Mouse (Mus musculus): ENCODE results near the gene Uckl1.
A peak's percentile ranks its signal among the peaks of the same experiment; 100 is the strongest.

Gene Uckl1

DNA sequence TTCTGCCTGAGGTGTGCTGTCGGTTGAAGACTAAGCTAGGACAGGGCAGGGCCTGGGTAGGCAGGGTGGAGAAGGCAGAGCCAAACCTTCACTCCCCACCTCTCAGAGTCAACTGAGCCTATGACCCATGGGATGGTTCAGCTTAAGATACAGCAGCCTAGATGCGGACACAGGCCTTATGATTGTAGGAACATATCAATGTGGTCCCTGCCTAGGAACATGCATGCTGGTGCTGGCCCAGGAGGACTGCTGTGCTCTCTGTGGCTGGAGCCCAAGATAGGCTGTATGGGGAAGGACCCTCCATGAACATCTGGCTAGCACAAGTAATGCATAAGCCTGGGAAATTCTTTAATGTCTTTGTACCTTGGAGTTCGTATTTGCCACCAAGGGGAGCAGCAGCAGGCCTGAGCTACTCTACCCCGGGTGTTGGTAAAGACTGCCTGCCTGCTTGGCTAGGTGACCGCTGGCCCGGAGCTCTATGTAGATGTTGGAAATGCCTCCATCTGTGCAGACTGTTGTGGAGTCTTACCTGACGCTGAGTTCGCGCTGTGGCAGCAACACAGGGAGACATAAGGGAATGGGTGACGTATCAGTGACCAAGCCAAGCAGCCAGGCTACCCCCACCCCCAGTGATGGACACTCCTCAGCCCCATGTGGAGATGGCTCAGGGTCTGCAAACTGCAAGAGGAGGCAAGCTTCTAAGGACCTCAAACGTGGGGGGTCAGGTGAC lies 12.6 kb downstream of the Uckl1 start:
- no peak for DNase-seq

DNA sequence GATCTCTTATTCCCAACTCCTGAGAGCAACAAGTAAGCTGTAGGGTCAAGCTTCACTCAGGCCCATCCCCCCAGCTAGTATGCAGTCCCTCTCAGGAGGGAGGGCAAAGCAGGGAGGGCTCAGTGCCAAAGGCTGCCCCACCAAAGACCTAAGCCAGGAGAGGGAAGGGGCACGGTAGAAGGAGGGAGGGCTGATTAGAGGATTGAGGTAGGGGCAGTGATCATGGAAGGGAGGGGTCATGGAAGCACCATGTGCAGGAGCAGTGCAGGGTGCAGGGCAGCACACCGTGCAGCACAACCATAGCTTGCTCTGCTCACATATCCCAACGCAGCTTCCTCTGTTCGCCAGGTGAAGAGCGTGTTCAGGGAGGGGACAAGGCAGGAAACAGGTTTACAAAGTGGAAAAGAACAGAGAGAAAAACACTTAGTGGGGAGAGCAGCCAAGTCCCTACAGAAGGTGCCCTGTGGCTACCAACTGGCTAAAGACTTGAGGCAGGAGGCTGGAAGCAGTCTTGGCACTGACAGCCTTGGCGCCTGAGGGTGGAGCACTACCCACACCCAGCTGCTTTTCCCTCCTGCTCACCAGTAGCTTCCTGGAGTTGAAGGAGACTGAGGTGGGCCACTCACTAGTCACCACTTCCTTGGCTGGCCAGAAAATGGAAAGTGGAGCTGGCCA lies 13.6 kb downstream of the Uckl1 start:
- DNase-seq, result no peak

DNA sequence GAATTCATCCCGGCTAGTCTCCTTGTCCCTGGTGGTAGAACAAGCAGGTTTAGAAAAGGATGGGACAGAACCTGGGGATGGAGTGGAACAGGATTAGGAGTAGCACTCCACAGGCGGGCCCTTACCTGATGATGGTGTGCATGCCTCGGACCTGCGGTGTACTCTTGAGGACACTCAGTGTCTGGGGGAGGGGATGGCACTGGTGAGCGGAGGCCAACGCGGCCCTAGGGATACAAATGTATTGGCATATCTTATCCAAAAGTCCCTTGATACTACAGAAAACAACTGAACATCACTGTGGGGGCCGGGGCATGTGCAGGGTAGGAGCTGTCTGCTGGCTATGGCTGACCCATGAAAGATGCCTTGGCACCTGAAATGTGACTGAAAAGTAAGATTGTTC lies 14.3 kb downstream of the Uckl1 start:
- no peak for DNase-seq

DNA sequence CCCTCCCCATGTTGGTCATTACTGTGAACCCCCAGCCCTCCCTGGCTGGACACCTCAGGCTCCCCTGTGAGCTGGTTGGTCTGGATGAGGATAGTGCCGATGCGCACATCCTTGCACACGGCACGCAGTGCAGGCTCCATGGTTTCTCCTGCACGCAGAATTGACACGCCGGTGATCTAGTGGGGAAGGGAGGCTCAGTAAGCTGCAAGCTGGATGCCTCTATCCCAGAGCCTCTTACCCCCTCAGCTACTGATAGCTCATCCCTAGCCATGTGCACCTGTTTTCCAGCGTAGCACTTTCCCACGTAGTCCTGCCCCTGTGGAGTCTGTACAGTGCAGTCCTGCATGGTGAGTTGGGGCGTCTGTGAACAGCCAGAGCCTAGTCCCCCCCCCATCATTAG lies 14.8 kb downstream of the Uckl1 start:
- no peak for DNase-seq

DNA sequence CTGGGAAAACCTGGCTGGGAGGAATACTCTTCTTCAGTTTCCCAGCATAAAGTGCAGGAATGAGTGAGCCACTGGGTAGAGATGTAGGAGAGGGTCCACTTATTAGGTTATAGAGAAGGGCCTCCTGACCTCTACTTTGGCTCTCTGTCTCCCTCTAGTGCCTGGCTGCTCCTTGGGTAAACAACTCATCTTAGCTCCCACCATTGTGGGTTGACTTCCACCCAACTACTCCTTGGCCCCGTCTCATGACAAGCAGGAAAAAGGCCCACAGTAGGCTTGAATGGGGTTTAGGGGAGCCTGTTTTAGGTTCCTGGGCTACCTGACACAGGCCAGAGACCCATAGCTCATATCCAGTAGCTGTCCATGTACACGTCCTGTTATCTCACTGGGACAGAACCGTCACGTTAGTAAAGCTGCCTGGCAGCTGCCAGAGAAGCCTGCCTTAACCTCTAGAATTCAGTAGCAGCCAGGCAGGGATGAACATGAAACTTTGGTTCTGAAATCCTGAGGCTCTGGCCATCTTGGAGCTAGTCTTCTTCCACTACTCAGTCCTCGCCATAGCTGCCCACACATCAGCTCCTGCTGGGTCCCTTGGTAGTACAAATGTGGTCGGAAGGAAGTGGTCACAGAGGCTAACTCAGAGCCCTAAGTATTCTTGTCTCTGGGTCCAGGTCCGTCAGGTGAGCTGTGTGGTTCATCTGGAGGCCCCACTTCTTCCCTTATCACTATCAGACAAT lies 16.3 kb downstream of the Uckl1 start:
- peak; percentile 71 for DNase-seq

DNA sequence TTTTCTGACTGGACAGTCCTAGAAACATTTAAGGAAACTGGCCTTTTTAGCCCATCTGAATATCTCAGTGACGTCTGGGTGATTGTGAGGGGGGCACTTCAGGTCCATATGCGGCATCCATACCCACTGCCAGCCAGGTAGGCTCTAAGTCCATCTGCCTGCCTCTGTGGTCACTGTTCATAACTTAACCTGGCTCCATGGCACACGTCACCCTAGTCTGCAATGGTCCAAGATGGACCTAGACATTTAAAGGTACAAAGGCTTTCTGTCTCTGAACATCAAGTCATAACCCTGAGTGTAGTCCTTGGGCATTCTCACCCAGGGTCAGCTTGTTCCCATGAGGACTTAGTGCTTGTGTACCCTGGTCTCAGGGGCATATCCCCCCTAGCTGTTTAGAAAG lies 17.4 kb downstream of the Uckl1 start:
- DNase-seq, result no peak

DNA sequence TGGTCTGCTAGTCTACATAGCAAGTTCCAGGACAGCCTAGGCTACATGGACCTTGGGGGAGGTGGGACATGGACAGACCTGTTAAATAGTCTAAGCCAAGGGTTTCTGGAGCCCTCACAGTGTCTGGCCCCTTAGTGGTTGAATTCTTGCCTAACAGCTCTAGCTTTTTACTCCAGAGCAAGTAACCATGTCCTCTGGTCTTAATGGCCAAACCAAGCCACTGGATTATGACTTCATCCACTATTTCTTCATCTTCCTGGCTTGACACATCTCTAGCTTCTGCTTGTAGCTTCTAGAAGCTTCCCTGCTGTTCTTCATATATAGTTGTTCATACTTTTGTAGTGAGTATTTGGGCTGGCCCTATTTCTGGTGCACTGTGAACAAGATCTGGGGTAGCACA lies 30.9 kb downstream of the Uckl1 start:
- DNase-seq, result no peak

DNA sequence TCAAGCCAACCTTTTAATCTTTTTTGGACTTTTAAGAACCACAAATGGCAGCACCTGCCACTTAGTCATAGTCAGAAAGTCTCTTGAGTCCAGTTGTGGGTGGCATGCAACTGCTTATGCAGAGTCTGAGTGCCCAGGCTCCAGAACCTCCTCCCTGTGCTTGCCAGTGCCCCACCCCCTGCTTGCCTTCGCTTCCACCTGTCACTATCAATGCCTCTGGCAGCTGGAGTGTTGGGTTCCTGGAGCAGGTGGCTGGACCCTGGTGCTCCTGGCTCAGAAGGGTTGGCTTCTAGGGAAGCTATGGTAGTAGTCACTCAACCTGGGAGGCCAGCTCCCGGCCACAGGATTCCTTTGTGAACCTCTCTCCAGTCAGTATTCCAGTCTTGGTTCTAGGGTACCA lies 34.5 kb downstream of the Uckl1 start:
- no peak for DNase-seq

DNA sequence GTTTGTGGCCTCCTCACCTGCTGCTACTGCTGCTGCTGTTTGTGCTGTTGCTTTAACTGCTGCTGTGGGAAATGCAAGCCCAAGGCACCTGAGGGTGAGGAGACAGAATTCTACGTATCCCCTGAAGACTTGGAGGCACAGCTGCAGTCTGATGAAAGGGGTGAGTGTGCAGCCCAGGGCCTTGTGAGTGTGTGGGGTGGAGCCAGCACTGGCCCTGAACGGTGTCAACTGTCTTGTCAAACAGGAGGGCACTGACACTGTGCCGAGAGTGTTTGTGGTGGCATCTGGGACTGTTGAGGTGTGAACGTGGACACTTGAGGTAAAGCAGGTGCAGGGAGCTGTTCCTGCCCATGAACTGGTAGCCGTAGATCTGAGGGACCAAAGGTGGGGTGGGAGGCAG lies 36.0 kb downstream of the Uckl1 start:
- DNase-seq, result no peak

DNA sequence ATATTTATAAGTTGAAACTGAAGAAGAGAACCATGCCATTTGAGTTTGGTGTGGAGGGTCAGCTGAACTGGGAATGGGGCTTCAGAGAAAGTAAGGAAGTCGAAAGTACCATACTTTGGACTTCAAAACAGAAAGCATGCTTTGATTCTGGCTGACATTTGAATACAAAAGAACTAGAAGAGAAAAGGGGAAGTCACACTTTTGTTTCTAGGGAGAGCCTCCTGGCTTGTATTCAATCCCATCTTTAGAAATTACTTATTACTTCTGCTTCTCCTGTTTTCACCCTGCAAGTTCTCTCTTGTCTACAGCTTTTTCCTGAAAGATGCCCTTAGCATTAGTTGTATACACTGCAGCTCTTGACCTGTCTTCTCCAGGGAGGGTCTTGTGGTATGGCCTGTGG lies 36.5 kb downstream of the Uckl1 start:
- DNase-seq, result no peak

DNA sequence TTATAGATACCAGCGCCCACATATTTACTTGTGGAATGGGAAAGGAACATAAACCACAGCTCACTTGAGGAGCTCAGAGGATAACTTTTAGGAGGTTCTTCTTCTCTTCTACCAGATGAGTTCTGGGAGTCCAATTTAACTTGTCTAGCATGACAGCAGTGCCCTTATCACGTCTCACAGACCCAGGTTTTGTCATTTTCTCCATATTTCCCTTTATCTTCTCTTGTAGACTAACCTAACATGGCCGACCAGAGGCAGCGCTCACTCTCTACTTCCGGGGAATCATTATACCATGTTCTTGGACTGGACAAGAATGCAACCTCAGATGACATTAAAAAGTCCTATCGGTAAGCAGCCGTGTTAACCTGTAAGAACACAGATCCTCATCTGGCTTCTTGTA lies 38.5 kb downstream of the Uckl1 start:
- DNase-seq, result peak; percentile 35

DNA sequence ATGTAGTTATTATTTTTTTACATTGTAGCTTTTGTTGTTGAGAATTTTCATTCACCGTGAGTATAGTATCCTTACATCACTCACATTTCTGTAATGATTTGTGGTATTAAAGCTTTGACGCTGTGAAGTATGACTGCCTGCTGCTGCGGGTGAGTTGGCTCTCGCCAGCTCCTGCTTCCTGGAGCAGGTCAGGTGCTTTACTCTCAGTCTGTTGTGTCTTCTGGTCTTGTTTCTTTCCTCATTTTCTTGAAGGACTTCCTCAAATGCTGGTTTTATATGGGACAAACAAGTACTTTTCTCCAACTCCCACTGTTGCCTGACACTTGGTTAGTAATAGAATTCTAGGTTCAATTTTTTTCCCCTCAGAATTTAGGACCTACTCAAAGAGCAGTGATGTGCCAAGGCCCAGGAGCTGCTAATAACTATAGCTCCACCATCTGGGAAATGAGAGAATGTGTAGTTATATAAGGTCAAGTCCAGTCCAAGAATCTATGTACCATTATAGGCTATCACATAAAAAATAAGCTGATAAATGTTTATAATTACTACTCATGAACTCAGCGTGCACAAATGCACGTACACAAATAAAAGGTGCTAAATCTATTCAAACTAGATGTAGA lies 42.8 kb downstream of the Uckl1 start:
- no peak for DNase-seq

DNA sequence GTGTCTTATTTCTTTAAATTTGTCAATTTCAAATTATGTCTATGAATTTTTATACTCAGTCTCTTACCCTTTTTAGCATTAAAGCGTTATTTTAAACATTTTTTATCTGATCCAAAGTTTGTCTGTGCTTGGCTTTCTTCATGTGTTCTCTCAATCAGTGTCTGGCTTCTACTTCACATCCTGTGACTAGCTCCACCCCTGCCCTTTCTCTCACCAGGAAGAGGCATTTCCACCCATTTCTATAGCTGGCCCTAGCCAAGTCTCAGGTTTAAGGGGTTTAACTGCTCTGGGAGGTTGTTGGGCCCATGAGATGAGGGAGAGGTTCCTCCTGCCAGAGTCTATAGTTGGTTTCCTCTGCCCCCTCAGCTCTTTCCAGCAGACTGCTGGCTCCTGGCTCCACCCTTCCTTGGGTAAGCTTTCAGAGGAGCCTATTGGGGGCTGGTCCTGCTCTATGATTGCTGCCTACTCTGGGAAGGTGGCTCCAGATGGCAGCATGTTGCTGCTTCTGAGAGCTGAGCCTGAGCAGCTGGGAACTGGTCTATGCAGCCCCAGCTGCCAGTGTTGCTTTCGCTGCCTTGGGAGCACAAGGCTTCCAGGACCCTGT lies 47.1 kb downstream of the Uckl1 start:
- DNase-seq, result peak; percentile 33

DNA sequence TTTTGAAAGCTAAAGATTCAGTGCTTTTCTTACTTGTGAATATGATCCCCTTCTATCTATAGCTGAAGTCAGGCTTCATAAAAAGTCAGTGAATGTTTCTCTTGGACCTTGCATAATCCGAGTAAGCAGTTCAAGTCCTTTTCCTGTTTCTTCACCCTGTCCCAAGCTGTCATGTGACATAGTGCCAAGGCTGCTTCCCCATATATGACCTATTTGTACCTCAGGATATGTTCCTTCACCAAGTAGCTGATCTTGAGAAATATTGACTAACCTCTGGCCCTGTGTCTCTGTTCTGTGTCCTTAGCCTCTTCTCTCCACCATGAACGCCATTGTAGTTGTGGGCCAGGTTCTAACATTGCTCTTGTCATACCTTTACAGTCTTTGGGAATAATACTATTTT lies 48.3 kb downstream of the Uckl1 start:
- no peak for DNase-seq

DNA sequence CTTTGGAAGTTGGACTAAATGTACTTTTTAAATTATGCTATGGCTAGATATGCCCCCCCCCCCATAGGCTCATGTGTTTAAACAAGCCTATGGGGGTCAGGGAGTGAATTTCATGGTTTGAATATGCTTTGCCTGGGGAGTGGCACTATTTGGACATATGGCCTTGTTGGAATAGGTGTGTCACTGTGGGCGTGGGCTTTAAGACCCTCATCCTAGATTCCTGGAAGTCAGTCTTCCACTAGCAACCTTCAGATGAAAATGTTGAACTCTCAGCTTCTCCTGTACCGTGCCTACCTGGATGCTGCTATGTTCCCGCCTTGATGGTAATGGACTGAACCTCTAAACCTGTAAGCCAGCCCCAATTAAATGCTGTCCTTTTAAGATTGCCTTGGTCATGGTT lies 52.1 kb downstream of the Uckl1 start:
- no peak for DNase-seq

DNA sequence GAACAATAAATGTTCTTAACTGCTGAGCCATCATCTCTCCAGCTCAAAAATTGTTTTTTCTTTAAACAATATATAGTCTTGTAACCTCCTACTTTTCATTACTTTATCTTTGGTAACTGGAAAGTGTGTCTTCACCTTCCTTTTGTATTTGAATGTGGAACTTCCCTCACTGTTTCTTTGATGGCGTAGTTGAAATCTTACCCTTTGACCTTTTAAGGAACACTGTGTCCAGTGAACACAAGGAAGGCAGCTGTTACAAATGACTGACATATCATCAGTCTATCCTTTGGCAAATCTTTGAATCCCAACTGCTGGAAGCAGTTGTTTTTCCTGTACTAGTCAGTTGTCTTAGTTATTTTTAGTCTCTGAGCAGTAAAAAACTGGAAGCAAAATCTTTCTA lies 55.6 kb downstream of the Uckl1 start:
- DNase-seq, result no peak

DNA sequence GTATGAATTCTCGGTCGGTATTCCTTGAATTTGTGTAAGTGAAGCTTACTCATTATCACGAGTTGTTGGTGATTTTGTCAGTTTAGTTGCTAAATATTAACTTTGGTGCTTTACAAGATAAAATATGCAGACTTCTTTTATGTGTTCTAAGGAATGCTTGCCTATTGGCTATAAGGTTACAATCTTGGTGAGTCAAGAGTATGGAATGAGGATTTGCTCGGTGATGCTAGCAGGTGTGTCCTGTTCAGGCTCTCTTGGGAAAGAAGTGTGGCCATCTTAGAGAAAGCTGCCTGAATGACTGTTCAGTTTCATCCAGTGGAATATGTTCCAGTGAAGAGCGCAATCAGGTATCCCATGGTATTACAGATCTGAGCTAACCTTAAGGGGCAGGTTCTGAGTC lies 59.2 kb downstream of the Uckl1 start:
- no peak for DNase-seq

DNA sequence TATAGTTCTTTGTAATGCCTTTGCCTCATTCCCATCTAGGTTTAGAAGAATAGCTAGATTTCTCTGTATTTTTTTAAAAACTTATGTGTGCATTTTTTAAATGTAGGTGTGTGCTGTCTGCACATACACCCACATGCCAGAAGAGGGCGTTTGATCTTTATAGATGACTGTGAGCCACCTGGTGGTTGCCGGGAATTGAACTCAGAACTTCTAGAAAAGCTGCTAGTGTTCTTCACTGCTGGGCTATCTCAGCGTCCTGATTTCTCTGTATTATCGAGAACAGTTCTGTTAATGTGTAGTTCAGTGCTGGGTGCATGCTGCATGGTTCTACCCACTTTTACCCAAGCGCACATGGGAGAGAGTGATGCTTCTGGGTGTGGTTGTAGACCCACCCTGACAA lies 61.9 kb downstream of the Uckl1 start:
- DNase-seq, result peak; percentile 62

DNA sequence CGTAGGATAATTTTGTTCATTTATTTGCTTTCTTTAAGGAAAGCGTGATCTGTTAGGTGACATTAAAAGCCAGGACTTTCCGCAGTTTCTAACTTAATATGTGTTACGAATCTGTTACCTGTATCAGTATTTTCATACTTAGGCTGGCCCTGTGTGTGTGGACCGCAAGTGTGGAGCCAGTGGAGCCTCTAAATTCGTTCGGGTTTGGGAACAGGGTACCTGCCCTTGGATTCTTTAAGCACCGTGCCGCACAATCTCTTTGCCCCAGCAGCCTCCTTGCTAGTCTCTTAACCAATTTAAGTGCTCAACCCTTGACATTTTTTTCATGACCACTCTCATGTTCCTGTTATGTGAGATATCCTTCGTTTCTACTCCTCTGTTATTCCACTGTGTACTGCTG lies 63.2 kb downstream of the Uckl1 start:
- DNase-seq, result no peak

DNA sequence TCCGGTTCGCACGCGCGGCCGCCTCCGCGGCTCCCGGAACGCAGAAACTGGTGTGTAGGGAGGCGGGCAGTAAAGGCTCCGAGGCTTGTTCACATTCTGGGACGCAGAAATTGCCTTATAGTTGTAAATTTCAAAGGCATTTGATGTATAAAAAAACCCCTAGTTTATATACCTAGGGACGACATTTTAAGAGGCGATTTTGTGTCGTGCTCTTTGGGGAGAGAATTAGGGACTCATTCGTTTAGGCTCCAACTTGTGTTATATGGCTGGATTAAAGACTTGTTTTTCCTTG lies 63.8 kb downstream of the Uckl1 start:
- DNase-seq, result no peak

DNA sequence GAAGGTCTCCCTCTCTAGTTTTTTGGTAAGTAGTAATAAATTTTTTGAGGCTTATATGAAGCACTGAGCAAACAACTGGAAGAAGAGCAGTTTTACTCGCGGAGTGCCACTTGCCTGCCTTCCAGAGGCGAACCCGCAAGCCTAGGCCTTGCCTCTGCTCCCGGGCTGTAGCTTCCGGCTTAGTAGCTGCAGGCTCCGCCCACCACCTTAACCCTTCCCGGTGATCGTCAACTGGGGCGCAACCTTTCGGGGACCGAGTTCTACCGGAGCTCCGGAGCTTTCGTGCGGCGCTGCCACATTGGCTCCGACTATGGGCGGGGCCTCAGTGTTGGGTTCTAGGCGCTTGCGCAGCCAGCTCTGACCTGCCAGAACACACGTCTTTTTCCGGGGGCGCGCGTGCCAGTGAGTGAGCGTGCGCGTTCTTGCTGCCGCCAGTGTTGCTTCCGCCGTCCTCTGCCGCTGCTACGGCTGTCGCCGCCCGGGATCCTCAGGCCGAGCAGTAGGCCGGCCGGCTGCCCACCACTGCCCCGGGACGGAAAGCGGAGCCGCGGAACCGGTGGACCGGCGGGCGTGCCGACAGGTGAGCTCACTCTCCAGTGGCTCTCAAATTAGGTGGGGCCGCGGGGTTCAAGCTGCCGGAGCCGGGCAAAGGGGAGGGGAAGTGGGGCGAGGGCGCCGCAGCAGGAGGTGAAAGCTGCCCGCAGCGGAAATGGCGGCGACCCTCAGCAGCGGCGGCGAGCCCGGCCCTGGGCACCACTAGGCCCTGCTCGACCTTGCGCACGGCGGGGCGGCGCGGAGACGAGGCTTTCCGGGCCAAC lies 64.4 kb downstream of the Uckl1 start, which contains the start of gene Dnajc5:
TSS of gene Dnajc5 (plus strand) at position 368 of the 818 bp plus-strand sequence.
- DNase-seq, result peak; percentile 99

DNA sequence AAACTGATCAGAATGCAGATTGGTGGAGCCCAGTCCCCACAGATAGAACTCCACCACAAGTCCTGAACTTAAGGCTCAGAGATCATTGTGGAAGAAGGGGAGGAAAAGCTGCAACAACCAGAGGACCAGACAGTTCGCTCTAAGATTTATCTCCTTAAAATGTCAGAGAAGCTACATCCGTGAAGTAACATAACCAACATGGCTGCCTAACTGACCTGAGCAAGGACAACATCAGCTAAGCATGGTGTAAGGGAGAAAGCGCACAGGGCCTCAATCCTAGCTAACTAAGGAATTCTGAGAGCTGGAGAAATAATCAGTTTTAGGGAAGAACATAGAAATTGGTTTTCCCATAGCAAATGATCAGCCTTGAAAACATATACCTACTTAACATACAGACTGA lies 65.5 kb downstream of the Uckl1 start:
- no peak for DNase-seq
